25 mouse cellular contexts compared by ENCODE assay signal in the genomic region with DNA sequence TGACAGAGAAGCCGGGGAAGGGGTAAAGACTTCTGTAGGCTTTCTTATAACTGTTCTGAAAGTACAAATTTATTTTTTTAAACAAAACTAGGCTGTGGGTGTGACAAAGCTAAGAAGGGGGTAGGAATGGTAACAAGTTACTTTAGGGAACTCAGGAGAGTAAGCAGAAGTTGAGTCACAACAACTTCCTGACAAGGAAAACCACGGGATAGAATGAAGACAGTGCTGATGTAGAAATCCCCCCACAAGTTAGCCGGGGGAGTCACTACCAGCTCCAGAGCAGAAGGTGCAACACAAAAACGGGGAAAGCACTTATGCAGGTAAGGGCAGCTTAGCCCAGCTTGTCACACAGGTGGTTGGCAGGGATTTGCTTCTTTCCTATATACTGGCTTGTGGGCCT.
DNase-seq lines count a peak whose midpoint lies in the region; ATAC-seq and TF ChIP-seq lines count a peak whose summit lies in the region.
"Had no signal": no experiment of that assay in that cellular context is flagged by ENCODE, and none has a peak within 500 bp of the region (broad histone marks: within the 10 kb centered on the region; RNA-seq: fewer than 3 reads in every experiment).

No protein-coding gene starts in this region.

- no peak for TF ChIP-seq POLR2A in bone marrow macrophage, adult 2 months (IDR thresholded peaks at IDR 0.05; ENCODE audit: borderline replicate concordance, low read depth, low read length)

- DNase-seq in liver, postnatal 0 days = no peak
- DNase-seq in liver = no peak
- no peak for DNase-seq in heart, postnatal 36 days
- DNase-seq in layer of hippocampus, adult 2 months (ENCODE audit: low spot score in 2 of 2) = no peak
- DNase-seq: adrenal gland, adult 2 months; adrenal gland, postnatal 10 days; adrenal gland, postnatal 25 days; cerebellum, adult 11 months; cerebellum, adult 18-20 months; cerebellum, adult 8-10 months; cerebellum, adult 9-11 months; cerebellum, postnatal 14 days; cerebellum, postnatal 36 days; embryo, embryonic 11 days had no signal

- WGBS in liver, postnatal 0 days (ENCODE audit: insufficient replicate concordance) = 56% methylated on average over 4 of the region's 4 CpGs
- WGBS in macrophage (ENCODE audit: missing documents) = 14% methylated on average over 4 of the region's 4 CpGs

- no peaks in the 10 kb centered on the region for H3K4me1 ChIP-seq in liver, postnatal 0 days (ENCODE audit: insufficient read depth)
- peaks cover 32% of the 10 kb centered on the region for H3K4me1 ChIP-seq in bone marrow macrophage, adult 2 months (ENCODE audit: control insufficient read depth, insufficient read depth, low read length)
- H3K4me1 ChIP-seq: forebrain, embryonic 12.5 days had no signal

- H3K9me3 ChIP-seq in liver, postnatal 0 days (ENCODE audit: low read length) = no peaks in the 10 kb centered on the region
- H3K9me3 ChIP-seq: embryonic facial prominence, embryonic 13.5 days; embryonic facial prominence, embryonic 15.5 days; forebrain, embryonic 10.5 days; forebrain, embryonic 12.5 days had no signal

- H3K4me2 ChIP-seq in liver, postnatal 0 days (ENCODE audit: low read depth, low read length) = peak overlapping the region; percentile 24; the same call in 1 of the 2 replicates
- H3K4me2 ChIP-seq: embryonic facial prominence, embryonic 13.5 days; embryonic facial prominence, embryonic 15.5 days; forebrain, embryonic 12.5 days had no signal

- ATAC-seq in liver, postnatal 0 days = no peak
- ATAC-seq in megakaryocyte progenitor cell, adult 5-6 weeks (replicated peaks; ENCODE audit: poor library complexity) = peak; percentile 64
- ATAC-seq in monocyte, adult 5-6 weeks (replicated peaks; ENCODE audit: insufficient number of reproducible peaks, low FRiP score, low TSS enrichment, poor library complexity, severe bottlenecking) = no peak
- ATAC-seq: forebrain, embryonic 14.5 days; forebrain, embryonic 16.5 days had no signal

- H3K9ac ChIP-seq in liver, postnatal 0 days (replicated peaks) = no peak overlapping the region
- H3K9ac ChIP-seq: embryonic facial prominence, embryonic 13.5 days; embryonic facial prominence, embryonic 15.5 days; forebrain, embryonic 12.5 days had no signal

- no peaks in the 10 kb centered on the region for H3K27me3 ChIP-seq in liver, postnatal 0 days (ENCODE audit: insufficient read depth, low read length)
- H3K27me3 ChIP-seq: embryonic facial prominence, embryonic 13.5 days; embryonic facial prominence, embryonic 15.5 days; forebrain, embryonic 12.5 days had no signal

- no peak for TF ChIP-seq EP300 in liver, postnatal 0 days (IDR thresholded peaks at IDR 0.05; ENCODE audit: low read depth)

- H3K79me2 ChIP-seq in macrophage (ENCODE audit: inconsistent target) = no peaks in the 10 kb centered on the region

- intact Hi-C loops in heart, postnatal 36 days (cut with DNase I) = loop anchor here (5.0 kb wide), 1 partner anchor 319 kb away; the partner anchor contains the start of gene Timm22

- peaks cover 12% of the 10 kb centered on the region for H3K36me3 ChIP-seq in liver, postnatal 0 days (replicated peaks; ENCODE audit: insufficient read depth, low read length)
- H3K36me3 ChIP-seq in macrophage (ENCODE audit: inconsistent target) = peaks cover 8% of the 10 kb centered on the region; the same call in 1 of the 2 replicates

- TF ChIP-seq CTCF in liver, postnatal 0 days (IDR thresholded peaks at IDR 0.05; ENCODE audit: low read depth) = no peak
- TF ChIP-seq CTCF in bone marrow macrophage, adult 2 months (IDR thresholded peaks at IDR 0.05; ENCODE audit: low read depth, low read length) = no peak
- TF ChIP-seq CTCF in layer of hippocampus, adult 2 months (conservative IDR thresholded peaks at IDR 0.05) = no peak

- H3K27ac ChIP-seq in liver, postnatal 0 days (ENCODE audit: low read depth) = peak overlapping the region; percentile 3; the same call in 1 of the 2 replicates
- peak overlapping the region; percentile 24; the same call in 1 of the 2 replicates for H3K27ac ChIP-seq in bone marrow macrophage, adult 2 months (ENCODE audit: insufficient read depth, low read depth, low read length)
- H3K27ac ChIP-seq in macrophage = peak overlapping the region; percentile 61
- no peak overlapping the region for H3K27ac ChIP-seq in layer of hippocampus, adult 2 months
- H3K27ac ChIP-seq: embryonic facial prominence, embryonic 13.5 days; embryonic facial prominence, embryonic 15.5 days; forebrain, embryonic 10.5 days; forebrain, embryonic 12.5 days had no signal

- H3K4me3 ChIP-seq in liver, postnatal 0 days (ENCODE audit: low read depth, low read length) = no peak overlapping the region
- H3K4me3 ChIP-seq in bone marrow macrophage, adult 2 months (ENCODE audit: insufficient read depth, low read length) = no peak overlapping the region
- no peak overlapping the region for H3K4me3 ChIP-seq in macrophage (ENCODE audit: inconsistent target)
- no peak overlapping the region for H3K4me3 ChIP-seq in layer of hippocampus, adult 2 months
- H3K4me3 ChIP-seq: embryonic facial prominence, embryonic 13.5 days; embryonic facial prominence, embryonic 15.5 days; erythroblast, embryonic 14.5 days; forebrain, embryonic 10.5 days; forebrain, embryonic 12.5 days had no signal
